Mouse (Mus musculus) olfactory bulb, adult 2 months (tissue): Measurements from ENCODE around the gene Slc8b1. TPM values are rescaled to one million over a fixed set of nuclear protein-coding genes. Genes with fewer than 3 reads are reported as not detected.

Experiments used
- H3K27ac ChIP-seq: fragments of 200-500 bp; 2 replicates; pipeline ENCODE4 v1.5.1; 2012; ENCODE audit warnings: low read depth, low read length; ENCODE audit not compliant: insufficient read depth
- H3K4me1 ChIP-seq: fragments of 200-500 bp; 2 replicates; pipeline ENCODE4 v1.6.1; 2012; ENCODE audit warnings: low read length; ENCODE audit not compliant: control insufficient read depth, insufficient read depth
- H3K4me3 ChIP-seq: fragments of 200-500 bp; 2 replicates; pipeline ENCODE4 v1.5.1; 2012; ENCODE audit warnings: mild to moderate bottlenecking, low read depth, low read length, moderate library complexity; ENCODE audit not compliant: insufficient read depth
- CTCF ChIP-seq: fragments of 200-500 bp; IDR thresholded peaks from 2 replicates; pipeline ENCODE4 v1.5.1; 2012; ENCODE audit warnings: low read depth, mild to moderate bottlenecking, low read length, moderate library complexity; ENCODE audit not compliant: insufficient read depth
- POLR2A ChIP-seq: fragments of 200-500 bp; IDR thresholded peaks from 2 replicates; pipeline ENCODE4 v1.6.1; 2012; ENCODE audit warnings: mild to moderate bottlenecking, low read depth, low read length, moderate library complexity; ENCODE audit not compliant: insufficient read depth
- WGBS: fragments of 180-500 bp; shearing (Covaris S2); methylation state at CpG from one replicate; pipeline ENCODE4 v1.1.7; 2018; 5-methylcytosine and 5-hydroxymethylcytosine counted together
- polyA plus RNA-seq: library from polyadenylated mRNA; stranded (reverse); fragments of >200 nt; gene quantifications from 2 replicates; pipeline ENCODE4 v1.2.4, GENCODE M21; 2012; ENCODE audit warnings: low replicate concordance; ENCODE audit not compliant: missing spikeins, insufficient read depth, insufficient read length

Slc8b1 gene
- polyA plus RNA-seq = not detected in 2 replicates

DNA sequence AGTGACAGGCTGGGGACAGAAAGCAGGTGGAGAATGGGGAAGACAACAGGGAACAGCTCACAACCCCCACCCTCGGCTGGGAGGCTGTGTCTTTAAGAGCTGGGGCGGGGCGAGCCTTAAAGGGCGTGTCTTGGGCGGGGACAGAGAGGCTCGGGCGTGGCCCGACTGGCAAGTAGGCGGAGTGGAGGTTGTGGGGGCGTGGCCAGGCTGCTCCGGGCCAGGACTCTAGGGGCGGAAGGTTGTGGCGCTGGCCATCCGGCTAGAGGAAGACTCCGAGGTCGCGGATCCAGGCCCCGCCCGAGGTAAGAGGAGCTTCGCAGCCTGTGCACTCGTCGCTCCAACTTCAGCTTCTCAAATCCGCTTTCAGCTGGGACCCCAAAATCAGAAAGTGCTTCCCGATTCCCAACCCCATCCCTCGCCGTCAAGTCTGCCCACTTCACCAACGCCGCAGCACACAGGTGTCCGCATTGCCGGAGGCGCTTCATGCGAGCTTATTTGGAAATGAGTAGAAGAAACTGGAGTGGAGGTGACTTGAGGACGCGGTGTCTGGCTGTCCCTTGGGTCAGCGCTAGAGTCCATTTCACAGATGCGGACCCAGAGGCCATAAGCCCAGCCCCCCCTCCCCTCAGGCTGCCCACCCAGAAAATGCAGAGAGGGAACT lies at the start of gene Slc8b1:
TSS of gene Slc8b1 (plus strand) at position 187 of the 661 bp plus-strand sequence.
- WGBS = 1% methylated on average over 36 of the region's 36 CpGs
- no peak for TF ChIP-seq CTCF
- no peak for TF ChIP-seq POLR2A
- Histone ChIP-seq H3K4me1 (peaks cover 7% of the 10 kb centered on the region), H3K27ac (no peak within 1 kb of the TSS), H3K4me3 (peak within 1 kb of the TSS; percentile 49)

DNA sequence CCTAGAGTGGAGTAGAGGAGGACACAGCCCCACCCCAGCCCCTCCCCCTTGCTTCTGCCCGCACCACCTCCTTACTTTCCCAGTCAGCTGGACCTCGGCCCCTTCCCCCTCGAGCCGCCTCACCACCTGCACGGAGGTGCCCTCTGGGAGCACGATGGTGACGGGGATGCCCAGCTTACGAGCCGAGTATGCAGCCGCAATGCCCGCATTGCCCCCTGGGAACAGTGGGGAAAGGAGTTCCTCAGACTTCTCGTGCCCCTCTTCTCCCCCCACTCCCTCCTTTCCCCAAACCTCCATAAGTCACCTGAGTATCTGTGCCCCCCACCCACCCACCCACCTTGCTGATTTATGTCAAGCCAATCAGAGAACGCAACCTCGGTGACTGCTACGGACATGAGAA lies 49.1 kb upstream of the Slc8b1 start:
- Histone ChIP-seq H3K4me3 (no peak overlapping the region), H3K4me1 (no peaks in the 10 kb centered on the region; the same call in 1 of the 2 replicates), H3K27ac (no peak overlapping the region)
- no peak for TF ChIP-seq CTCF
- no peak for TF ChIP-seq POLR2A
- WGBS = 79% methylated on average over 15 of the region's 15 CpGs

DNA sequence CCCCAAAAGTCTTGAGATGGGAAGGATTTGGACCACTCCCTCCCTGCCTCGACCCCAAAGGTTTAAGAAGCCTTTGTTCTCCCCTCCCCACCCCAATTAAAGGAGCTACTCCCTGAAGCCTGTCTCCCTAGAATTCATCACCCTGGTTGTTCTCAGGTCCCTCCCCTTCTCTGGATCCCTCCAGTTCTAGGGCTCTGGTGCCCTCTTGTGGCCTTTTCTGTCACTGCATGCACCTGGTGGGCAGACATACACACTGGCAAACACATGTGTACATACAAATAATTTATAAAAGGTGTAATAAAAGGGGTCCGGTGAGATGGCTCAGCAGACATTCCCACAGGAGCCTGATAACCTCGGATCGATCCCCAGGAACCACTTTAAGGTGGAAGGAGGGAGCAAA lies 46.6 kb upstream of the Slc8b1 start:
- no peak for TF ChIP-seq CTCF
- no peak for TF ChIP-seq POLR2A
- no peaks in the 10 kb centered on the region for H3K4me1 ChIP-seq
- WGBS = 81% methylated on average over 4 of the region's 4 CpGs
- H3K27ac ChIP-seq = no peak overlapping the region
- H3K4me3 ChIP-seq = no peak overlapping the region

DNA sequence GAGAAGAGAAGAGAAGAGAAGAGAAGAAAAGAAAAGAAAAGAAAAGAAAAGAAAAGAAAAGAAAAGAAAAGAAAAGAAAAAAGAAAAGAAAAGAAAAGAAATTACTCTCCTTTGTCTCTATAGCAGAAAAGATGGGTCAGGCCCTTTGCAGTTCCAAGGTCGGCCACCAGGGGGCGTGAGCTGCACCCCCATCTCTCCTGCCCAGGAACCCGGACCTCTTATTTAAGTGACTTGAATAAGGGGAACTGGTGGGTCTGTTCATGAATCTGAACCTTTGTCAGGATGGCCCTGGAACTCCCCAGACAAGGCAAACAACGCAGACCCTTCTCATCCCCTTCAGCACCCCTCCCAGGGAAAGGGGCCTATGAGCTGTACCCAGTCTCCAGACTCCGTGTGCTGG lies 45.9 kb upstream of the Slc8b1 start:
- TF ChIP-seq CTCF = peak; percentile 42; the same call in 1 of the 2 replicates
- no peak for TF ChIP-seq POLR2A
- WGBS = 40% methylated on average over 5 of the region's 5 CpGs
- H3K4me3 ChIP-seq = no peak overlapping the region

DNA sequence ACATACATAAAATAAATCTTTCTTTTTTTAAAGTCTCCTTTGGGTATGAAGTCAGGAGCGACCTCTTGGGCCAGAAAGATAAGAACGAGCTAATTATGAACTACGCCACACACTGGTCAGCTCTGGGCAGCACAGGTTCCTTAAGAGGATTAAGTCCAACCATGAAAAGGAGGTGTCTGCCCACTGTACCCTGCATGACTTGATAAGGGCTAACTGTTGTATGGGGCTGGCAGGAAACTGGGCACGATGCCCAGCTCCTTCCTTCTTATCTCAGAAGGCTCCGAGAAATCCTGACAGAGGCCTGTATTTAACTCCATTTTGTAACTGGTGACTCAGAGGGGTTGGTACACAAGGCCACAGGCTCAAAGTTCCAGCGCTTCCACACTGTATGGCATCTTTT lies 45.1 kb upstream of the Slc8b1 start:
- no peak overlapping the region for H3K4me3 ChIP-seq
- no peaks in the 10 kb centered on the region for H3K4me1 ChIP-seq
- TF ChIP-seq POLR2A = no peak
- TF ChIP-seq CTCF = no peak
- WGBS = 60% methylated on average over 6 of the region's 6 CpGs
- H3K27ac ChIP-seq = no peak overlapping the region

More for the DNA sequence above, 45.9 kb upstream of the Slc8b1 start:
- Histone ChIP-seq H3K27ac (no peak overlapping the region), H3K4me1 (no peaks in the 10 kb centered on the region)

DNA sequence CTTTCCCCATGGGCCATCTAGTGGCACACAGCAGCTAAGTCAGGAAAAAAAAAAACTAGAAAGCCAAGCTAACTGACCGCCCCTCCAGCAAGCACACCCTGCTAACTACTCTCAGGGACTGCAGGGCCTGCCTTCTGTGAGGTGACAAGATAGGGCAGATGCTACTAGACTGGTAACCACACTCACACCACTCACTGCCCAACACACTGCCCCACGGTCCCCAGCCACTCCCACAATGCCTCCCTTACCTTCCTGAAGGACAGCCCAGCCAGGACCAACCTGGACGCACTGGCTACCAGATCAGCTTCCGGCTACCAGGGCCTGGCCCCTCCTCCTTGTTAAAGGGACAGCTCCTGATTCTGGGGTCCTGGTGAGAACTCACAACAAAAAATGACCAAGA lies 43.9 kb upstream of the Slc8b1 start:
- Histone ChIP-seq H3K4me1 (no peaks in the 10 kb centered on the region), H3K27ac (no peak overlapping the region), H3K4me3 (peak overlapping the region; percentile 11; the same call in 1 of the 2 replicates)
- no peak for TF ChIP-seq CTCF
- no peak for TF ChIP-seq POLR2A
- 47% methylated on average over 4 of the region's 4 CpGs for WGBS

DNA sequence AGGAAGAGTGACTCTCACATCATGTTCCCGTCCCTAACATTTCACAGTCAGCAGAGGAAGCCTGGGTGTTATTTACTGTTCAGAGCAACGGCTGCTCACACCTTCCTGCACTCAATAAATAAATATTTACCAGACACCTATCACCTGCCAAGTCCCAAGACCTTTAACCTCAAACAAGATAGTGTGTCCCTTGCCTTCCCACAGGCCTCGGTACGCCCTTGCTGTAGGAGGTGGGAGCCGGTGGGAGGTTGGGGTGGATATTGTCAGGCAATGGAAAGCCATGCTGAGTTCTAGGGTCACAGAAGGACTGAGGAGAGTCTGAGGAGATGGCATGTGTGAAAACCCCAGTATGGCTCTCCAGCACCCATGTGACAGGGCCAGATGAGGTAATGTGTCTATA lies 42.6 kb upstream of the Slc8b1 start:
- WGBS = 91% methylated on average over 5 of the region's 5 CpGs
- Histone ChIP-seq H3K4me1 (no peaks in the 10 kb centered on the region), H3K27ac (no peak overlapping the region), H3K4me3 (no peak overlapping the region)
- no peak for TF ChIP-seq POLR2A
- no peak for TF ChIP-seq CTCF

DNA sequence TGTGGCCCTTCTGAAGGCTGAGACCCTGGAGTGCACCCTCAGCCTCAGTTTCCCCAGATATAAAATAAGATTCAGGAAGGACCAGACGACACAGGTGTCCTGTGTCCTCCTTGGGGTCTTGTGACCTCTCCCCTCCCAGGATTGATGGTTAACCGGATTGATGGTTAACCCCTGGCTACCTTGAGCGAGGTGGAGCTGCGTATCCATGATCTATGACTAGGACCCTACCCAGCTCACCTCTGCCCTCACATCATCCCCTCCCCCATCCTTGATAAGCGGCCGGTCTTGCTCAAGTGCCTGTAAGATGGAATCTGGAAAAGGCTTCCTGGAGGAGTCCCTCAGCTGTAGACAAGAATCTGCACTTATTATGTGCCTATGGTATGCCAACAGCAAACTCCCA lies 42.1 kb upstream of the Slc8b1 start:
- no peak overlapping the region for H3K4me3 ChIP-seq
- TF ChIP-seq POLR2A (no peak), CTCF (no peak)
- no peaks in the 10 kb centered on the region for H3K4me1 ChIP-seq
- 89% methylated on average over 6 of the region's 6 CpGs for WGBS
- no peak overlapping the region for H3K27ac ChIP-seq

DNA sequence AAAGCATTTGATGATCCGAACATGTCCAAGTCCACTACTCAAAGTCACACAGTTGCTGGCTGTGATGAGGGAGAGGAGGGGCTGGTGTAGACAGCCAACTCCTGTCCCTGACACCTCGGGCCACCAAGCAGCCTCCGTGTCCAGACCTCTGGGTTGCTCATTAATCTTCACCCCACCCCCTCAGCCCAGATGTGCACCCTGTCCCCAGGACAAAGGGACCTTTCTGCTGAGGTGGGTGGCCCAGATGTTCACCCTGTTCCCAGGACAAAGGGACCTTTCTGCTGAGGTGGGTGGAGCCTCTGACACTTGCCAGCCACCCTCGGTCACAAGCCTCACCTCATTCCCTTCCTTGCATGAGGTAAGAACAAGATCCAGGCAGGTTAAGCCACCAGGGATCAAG lies 39.4 kb upstream of the Slc8b1 start:
- no peak overlapping the region for H3K4me3 ChIP-seq
- no peak for TF ChIP-seq CTCF
- TF ChIP-seq POLR2A = no peak
- H3K4me1 ChIP-seq = no peaks in the 10 kb centered on the region
- WGBS = 61% methylated on average over 4 of the region's 4 CpGs
- no peak overlapping the region for H3K27ac ChIP-seq

DNA sequence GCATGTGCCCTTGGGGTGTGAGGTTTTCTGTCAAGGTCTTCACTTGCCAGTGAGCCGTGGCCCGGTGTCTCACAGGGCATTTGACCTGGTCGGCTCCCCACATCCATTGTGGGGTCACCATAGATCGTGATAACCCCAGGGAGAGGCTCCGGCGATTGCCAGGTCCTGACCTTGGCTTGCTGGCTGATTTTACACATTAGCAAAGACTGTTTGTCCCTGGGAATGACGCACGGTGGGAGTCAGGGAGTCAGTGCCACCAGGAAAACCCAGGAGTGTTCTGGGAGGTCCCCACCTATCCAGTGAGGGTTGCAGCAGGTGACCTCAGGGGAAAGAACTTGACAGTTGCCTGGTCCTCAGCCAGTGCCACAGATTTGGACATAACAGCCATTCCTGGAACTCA lies 38.2 kb upstream of the Slc8b1 start, which contains the start of gene Sdsl:
TSS of gene Sdsl (minus strand) at position 41 of the 400 bp plus-strand sequence.
- 83% methylated on average over 8 of the region's 8 CpGs for WGBS
- no peaks in the 10 kb centered on the region for H3K4me1 ChIP-seq
- no peak within 1 kb of the TSS for H3K27ac ChIP-seq
- H3K4me3 ChIP-seq = no peak within 1 kb of the TSS
- TF ChIP-seq POLR2A (no peak), CTCF (no peak)
